Mouse (Mus musculus): ENCODE results near the gene Tbc1d17. TPM values are rescaled to one million over a fixed set of nuclear protein-coding genes. Genes with fewer than 3 reads are reported as not detected.

Gene Tbc1d17
- polyA plus RNA-seq, 1 experiment = 46.7 TPM

GRCm38 (mm10) chr7:44839491-44840191 lies 9.2 kb downstream of the Tbc1d17 start:
- Histone ChIP-seq H3K4me1 (ENCODE audit: control insufficient read depth, insufficient read depth, low read length) (no peaks in the 10 kb centered on the region), H3K9me3 (replicated peaks; ENCODE audit: control insufficient read depth, insufficient read depth, low read length, poor library complexity, severe bottlenecking) (no peaks in the 10 kb centered on the region), H3K27me3 (ENCODE audit: control insufficient read depth, insufficient read depth, low read length, poor library complexity, severe bottlenecking) (no peaks in the 10 kb centered on the region), H3K27ac (ENCODE audit: insufficient read depth, low read length) (no peak overlapping the region), H3K4me3 (ENCODE audit: low read depth, low read length) (peak overlapping the region; percentile 39), H3K9ac (ENCODE audit: low read depth, poor library complexity, severe bottlenecking) (0 out of 2 replicates have a peak overlapping the region, but pooled peaks have one; percentile 2), H3K36me3 (ENCODE audit: control insufficient read depth, insufficient read depth, low read length, poor library complexity, severe bottlenecking) (peaks cover 2% of the 10 kb centered on the region)
- no peak for TF ChIP-seq EP300 (IDR thresholded peaks at IDR 0.05; ENCODE audit: insufficient read depth, low read depth, low read length)
- no peak for TF ChIP-seq POLR2A (IDR thresholded peaks at IDR 0.05; ENCODE audit: insufficient read depth, low read length)
- no peak for TF ChIP-seq CTCF (IDR thresholded peaks at IDR 0.05; ENCODE audit: low read depth, low read length)

DNA sequence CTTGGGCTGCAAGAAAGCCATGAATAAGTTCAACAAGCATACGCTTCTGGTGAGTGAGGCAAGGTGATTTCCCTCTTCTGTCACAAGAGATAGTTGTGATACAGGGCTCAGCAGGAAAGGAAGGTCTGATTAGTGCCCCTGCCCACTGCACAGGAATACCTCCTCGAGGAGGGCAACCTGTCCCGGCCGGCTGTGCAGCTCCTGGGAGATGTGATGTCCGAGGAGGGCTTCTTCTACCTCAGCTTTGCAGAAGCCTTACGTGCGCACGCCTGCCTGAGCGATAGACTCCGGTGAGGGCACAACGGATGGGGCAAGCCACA lies 9.7 kb downstream of the Tbc1d17 start:
- Histone ChIP-seq H3K36me3 (ENCODE audit: control insufficient read depth, insufficient read depth, low read length, poor library complexity, severe bottlenecking) (peaks cover 2% of the 10 kb centered on the region), H3K4me1 (ENCODE audit: control insufficient read depth, insufficient read depth, low read length) (no peaks in the 10 kb centered on the region), H3K4me3 (ENCODE audit: low read depth, low read length) (peak overlapping the region; percentile 39; the same call in 1 of the 2 replicates), H3K27me3 (ENCODE audit: control insufficient read depth, insufficient read depth, low read length, poor library complexity, severe bottlenecking) (no peaks in the 10 kb centered on the region), H3K9me3 (replicated peaks; ENCODE audit: control insufficient read depth, insufficient read depth, low read length, poor library complexity, severe bottlenecking) (no peaks in the 10 kb centered on the region), H3K9ac (ENCODE audit: low read depth, poor library complexity, severe bottlenecking) (no peak overlapping the region), H3K27ac (ENCODE audit: insufficient read depth, low read length) (no peak overlapping the region)
- TF ChIP-seq CTCF (IDR thresholded peaks at IDR 0.05; ENCODE audit: low read depth, low read length) (no peak), POLR2A (IDR thresholded peaks at IDR 0.05; ENCODE audit: insufficient read depth, low read length) (no peak), EP300 (IDR thresholded peaks at IDR 0.05; ENCODE audit: insufficient read depth, low read depth, low read length) (no peak)

GRCm38 (mm10) chr7:44838073-44838472 lies 10.8 kb downstream of the Tbc1d17 start:
- Histone ChIP-seq H3K4me1 (ENCODE audit: control insufficient read depth, insufficient read depth, low read length) (no peaks in the 10 kb centered on the region), H3K4me3 (ENCODE audit: low read depth, low read length) (no peak overlapping the region), H3K36me3 (ENCODE audit: control insufficient read depth, insufficient read depth, low read length, poor library complexity, severe bottlenecking) (peaks cover 2% of the 10 kb centered on the region; the same call in 1 of the 2 replicates), H3K9me3 (replicated peaks; ENCODE audit: control insufficient read depth, insufficient read depth, low read length, poor library complexity, severe bottlenecking) (no peaks in the 10 kb centered on the region), H3K27me3 (ENCODE audit: control insufficient read depth, insufficient read depth, low read length, poor library complexity, severe bottlenecking) (no peaks in the 10 kb centered on the region), H3K9ac (ENCODE audit: low read depth, poor library complexity, severe bottlenecking) (no peak overlapping the region), H3K27ac (ENCODE audit: insufficient read depth, low read length) (no peak overlapping the region)
- TF ChIP-seq POLR2A (IDR thresholded peaks at IDR 0.05; ENCODE audit: insufficient read depth, low read length) = no peak

DNA sequence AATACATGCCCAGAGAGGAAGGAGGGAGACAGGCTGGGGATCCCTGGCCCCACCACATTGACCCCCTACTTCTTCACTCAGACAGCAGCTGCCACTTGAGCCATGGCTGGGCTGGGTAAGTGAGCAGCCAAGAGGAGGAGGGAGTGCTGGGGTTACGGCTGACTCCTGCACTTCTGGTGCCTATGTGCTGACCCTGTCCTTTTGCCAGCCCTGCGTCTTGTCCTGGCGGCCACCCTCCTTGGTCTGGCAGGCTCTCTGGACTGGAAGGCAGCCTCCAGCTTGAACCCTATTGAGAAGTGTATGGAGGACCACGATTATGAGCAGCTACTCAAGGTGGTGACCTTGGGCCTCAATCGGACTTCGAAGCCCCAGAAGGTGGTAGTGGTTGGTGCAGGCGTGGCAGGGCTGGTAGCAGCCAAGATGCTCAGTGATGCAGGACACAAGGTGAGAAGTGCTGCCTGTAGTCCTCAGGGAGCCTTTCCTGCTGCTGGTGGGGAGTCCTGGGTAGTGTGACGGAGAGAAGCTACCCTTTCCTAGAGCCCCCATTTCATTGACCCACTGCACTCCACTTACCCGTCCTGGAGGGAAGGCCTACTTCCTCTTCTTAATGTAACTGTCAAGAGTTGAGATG lies 12.3 kb downstream of the Tbc1d17 start:
- peaks cover 4% of the 10 kb centered on the region; the same call in 1 of the 2 replicates for H3K36me3 ChIP-seq (ENCODE audit: control insufficient read depth, insufficient read depth, low read length, poor library complexity, severe bottlenecking)
- H3K4me1 ChIP-seq (ENCODE audit: control insufficient read depth, insufficient read depth, low read length) = no peaks in the 10 kb centered on the region
- no peak overlapping the region for H3K4me3 ChIP-seq (ENCODE audit: low read depth, low read length)
- no peak overlapping the region for H3K9ac ChIP-seq (ENCODE audit: low read depth, poor library complexity, severe bottlenecking)
- no peak overlapping the region for H3K27ac ChIP-seq (ENCODE audit: insufficient read depth, low read length)
- TF ChIP-seq EP300 (IDR thresholded peaks at IDR 0.05; ENCODE audit: insufficient read depth, low read depth, low read length) (no peak), POLR2A (IDR thresholded peaks at IDR 0.05; ENCODE audit: insufficient read depth, low read length) (no peak), CTCF (IDR thresholded peaks at IDR 0.05; ENCODE audit: low read depth, low read length) (no peak)
- no peaks in the 10 kb centered on the region for H3K9me3 ChIP-seq (replicated peaks; ENCODE audit: control insufficient read depth, insufficient read depth, low read length, poor library complexity, severe bottlenecking)
- no peaks in the 10 kb centered on the region for H3K27me3 ChIP-seq (ENCODE audit: control insufficient read depth, insufficient read depth, low read length, poor library complexity, severe bottlenecking)

DNA sequence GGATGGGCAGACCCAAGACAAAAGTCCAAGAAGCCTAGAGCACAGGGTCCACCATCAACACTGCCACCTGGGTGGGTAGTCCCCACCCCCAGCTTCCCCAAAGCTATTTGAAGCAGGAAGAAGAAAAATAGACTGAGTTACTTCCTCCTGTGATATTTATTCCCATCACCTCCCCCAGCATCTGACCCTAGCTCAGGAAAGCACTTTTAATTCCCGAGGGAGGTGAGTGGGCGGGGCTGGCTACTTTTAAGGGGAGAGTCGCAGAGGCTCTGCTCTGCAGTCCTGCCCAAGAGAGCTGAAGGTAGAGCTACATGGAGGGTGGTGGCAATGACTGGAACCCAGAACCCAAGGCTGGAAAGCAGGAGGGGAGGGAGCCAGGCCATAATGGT lies 12.9 kb downstream of the Tbc1d17 start:
- Histone ChIP-seq H3K4me3 (ENCODE audit: low read depth, low read length) (no peak overlapping the region), H3K4me1 (ENCODE audit: control insufficient read depth, insufficient read depth, low read length) (no peaks in the 10 kb centered on the region), H3K9me3 (replicated peaks; ENCODE audit: control insufficient read depth, insufficient read depth, low read length, poor library complexity, severe bottlenecking) (no peaks in the 10 kb centered on the region), H3K27me3 (ENCODE audit: control insufficient read depth, insufficient read depth, low read length, poor library complexity, severe bottlenecking) (no peaks in the 10 kb centered on the region), H3K27ac (ENCODE audit: insufficient read depth, low read length) (no peak overlapping the region), H3K9ac (ENCODE audit: low read depth, poor library complexity, severe bottlenecking) (no peak overlapping the region), H3K36me3 (ENCODE audit: control insufficient read depth, insufficient read depth, low read length, poor library complexity, severe bottlenecking) (peaks cover 9% of the 10 kb centered on the region)
- no peak for TF ChIP-seq EP300 (IDR thresholded peaks at IDR 0.05; ENCODE audit: insufficient read depth, low read depth, low read length)
- TF ChIP-seq POLR2A (IDR thresholded peaks at IDR 0.05; ENCODE audit: insufficient read depth, low read length) = no peak
- no peak for TF ChIP-seq CTCF (IDR thresholded peaks at IDR 0.05; ENCODE audit: low read depth, low read length)

GRCm38 (mm10) chr7:44835373-44836015 lies 13.4 kb downstream of the Tbc1d17 start:
- TF ChIP-seq POLR2A (IDR thresholded peaks at IDR 0.05; ENCODE audit: insufficient read depth, low read length) (no peak), CTCF (IDR thresholded peaks at IDR 0.05; ENCODE audit: low read depth, low read length) (no peak), EP300 (IDR thresholded peaks at IDR 0.05; ENCODE audit: insufficient read depth, low read depth, low read length) (no peak)
- Histone ChIP-seq H3K4me1 (ENCODE audit: control insufficient read depth, insufficient read depth, low read length) (no peaks in the 10 kb centered on the region), H3K4me3 (ENCODE audit: low read depth, low read length) (no peak overlapping the region), H3K36me3 (ENCODE audit: control insufficient read depth, insufficient read depth, low read length, poor library complexity, severe bottlenecking) (peaks cover 14% of the 10 kb centered on the region), H3K9me3 (replicated peaks; ENCODE audit: control insufficient read depth, insufficient read depth, low read length, poor library complexity, severe bottlenecking) (no peaks in the 10 kb centered on the region), H3K9ac (ENCODE audit: low read depth, poor library complexity, severe bottlenecking) (no peak overlapping the region), H3K27ac (ENCODE audit: insufficient read depth, low read length) (no peak overlapping the region), H3K27me3 (ENCODE audit: control insufficient read depth, insufficient read depth, low read length, poor library complexity, severe bottlenecking) (no peaks in the 10 kb centered on the region)
